Mouse (Mus musculus) subcutaneous adipose tissue, adult 2 months (tissue): ENCODE measurements around the gene St6galnac5. TPM values are rescaled to one million over a fixed set of nuclear protein-coding genes. Genes with fewer than 3 reads are reported as not detected.

Source experiments
- polyA plus RNA-seq: library from polyadenylated mRNA; depleted of rRNA; stranded (reverse); fragments of >200 nt; gene quantifications from 2 replicates; pipeline ENCODE4 v1.2.3, GENCODE M21; 2012; ENCODE audit warnings: low replicate concordance; rRNA removed

St6galnac5 gene
- 1.1 and 1.5 TPM in 2 replicates for polyA plus RNA-seq

DNA sequence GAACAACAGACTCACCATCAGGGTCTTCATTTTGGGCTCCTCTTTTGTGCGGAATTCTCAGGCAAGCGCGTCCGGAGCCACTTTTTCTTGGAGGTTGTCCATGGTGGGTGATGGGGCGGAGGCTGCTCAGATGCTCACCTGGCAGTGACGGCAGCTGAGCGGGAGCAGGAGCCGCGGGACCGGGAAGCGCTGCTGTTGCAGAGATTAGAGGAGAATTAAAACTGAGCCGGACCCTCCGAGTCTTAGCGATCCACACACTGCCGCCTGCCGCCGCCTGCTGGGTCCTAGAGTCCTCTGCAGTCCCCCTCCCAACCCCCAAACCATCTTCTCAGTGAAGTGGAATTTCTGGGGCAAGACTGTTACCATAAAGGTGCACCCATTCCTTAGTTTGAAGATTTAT, at the start of gene St6galnac5:
Gene St6galnac5 (minus strand): TSS at position 259 of the 400 bp plus-strand sequence.

